Comparison of ENCODE assay signal across 21 mouse cellular contexts in genomic region chr7:110214882-110215281, GRCm38 (mm10). TPM values are rescaled to one million over a fixed set of nuclear protein-coding genes. Genes with fewer than 3 reads are reported as not detected.
DNase-seq lines count a peak whose midpoint lies in the region; ATAC-seq and TF ChIP-seq lines count a peak whose summit lies in the region.
"Had no signal": no experiment of that assay in that cellular context is flagged by ENCODE, and none has a peak within 500 bp of the region (broad histone marks: within the 10 kb centered on the region; RNA-seq: fewer than 3 reads in every experiment).

No protein-coding gene starts in this region.

- H3K27ac ChIP-seq in heart, postnatal 0 days (ENCODE audit: low read depth) = no peak overlapping the region
- H3K27ac ChIP-seq in lung, embryonic 14.5 days (ENCODE audit: low read depth) = no peak overlapping the region
- H3K27ac ChIP-seq: hindbrain, embryonic 12.5 days; layer of hippocampus, adult 2 months; liver, embryonic 12.5 days; macrophage; midbrain, embryonic 12.5 days had no signal

- WGBS in heart, postnatal 0 days = 39% methylated on average over 3 of the region's 3 CpGs
- WGBS in lung, embryonic 14.5 days = 57% methylated on average over 3 of the region's 3 CpGs
- WGBS in lung, adult 2 months = 10% methylated on average over 3 of the region's 3 CpGs

- no peak for TF ChIP-seq CTCF in heart, postnatal 0 days (IDR thresholded peaks at IDR 0.05; ENCODE audit: low read depth)
- no peak for TF ChIP-seq CTCF in lung, embryonic 14.5 days (IDR thresholded peaks at IDR 0.05; ENCODE audit: low read depth)
- TF ChIP-seq CTCF in lung, adult 2 months (IDR thresholded peaks at IDR 0.05; ENCODE audit: insufficient read depth, low read length) = no peak

- peak; percentile 30 for DNase-seq in heart, postnatal 0 days (ENCODE audit: low spot score)
- no peak for DNase-seq in heart, postnatal 36 days
- DNase-seq in lung, embryonic 14.5 days = peak; percentile 24
- DNase-seq in lung, adult 2 months = no peak
- peak; percentile 11 for DNase-seq in heart, postnatal 4 days
- DNase-seq in left cerebral cortex, postnatal 14 days (ENCODE audit: low spot score in 2 of 2) = no peak
- no peak for DNase-seq in ovary, adult 18-20 months (ENCODE audit: low spot score)
- DNase-seq: adrenal gland, adult 8-10 months; cerebellum, adult 11 months; cerebellum, postnatal 25 days; retina, postnatal 1 day; thymus, postnatal 25 days had no signal

- H3K4me1 ChIP-seq in heart, postnatal 0 days (ENCODE audit: control insufficient read depth, insufficient read depth) = no peaks in the 10 kb centered on the region
- H3K4me1 ChIP-seq in lung, embryonic 14.5 days (ENCODE audit: insufficient read depth) = no peaks in the 10 kb centered on the region
- peaks cover 2% of the 10 kb centered on the region; the same call in 1 of the 2 replicates for H3K4me1 ChIP-seq in lung, adult 2 months (ENCODE audit: control insufficient read depth, insufficient read depth, low read length)
- H3K4me1 ChIP-seq: hindbrain, embryonic 12.5 days; midbrain, embryonic 12.5 days had no signal

- no peak for TF ChIP-seq EP300 in heart, postnatal 0 days (IDR thresholded peaks at IDR 0.05; ENCODE audit: low read depth)

- no peak overlapping the region for H3K4me3 ChIP-seq in heart, postnatal 0 days (ENCODE audit: low read depth, low read length)
- no peak overlapping the region for H3K4me3 ChIP-seq in lung, embryonic 14.5 days (ENCODE audit: low read depth, low read length)
- H3K4me3 ChIP-seq in lung, adult 2 months (replicated peaks; ENCODE audit: extremely low read depth, low read depth, low read length) = no peak overlapping the region
- H3K4me3 ChIP-seq: erythroblast, embryonic 14.5 days; hindbrain, embryonic 12.5 days; layer of hippocampus, adult 2 months; liver, embryonic 12.5 days; midbrain, embryonic 12.5 days had no signal

- intact Hi-C loops in heart, postnatal 36 days (cut with DNase I) = no loop called here
- intact Hi-C loops in left cerebral cortex, postnatal 14 days (cut with DNase I) = no loop called here

- TF ChIP-seq POLR2A in lung, adult 2 months (IDR thresholded peaks at IDR 0.05; ENCODE audit: borderline replicate concordance, extremely low read depth, low read depth, low read length) = no peak

- no peaks in the 10 kb centered on the region for H3K27me3 ChIP-seq in heart, postnatal 0 days (ENCODE audit: control insufficient read depth, insufficient read depth, low read length)
- H3K27me3 ChIP-seq in lung, embryonic 14.5 days (ENCODE audit: insufficient read depth, low read length) = no peaks in the 10 kb centered on the region
- H3K27me3 ChIP-seq: hindbrain, embryonic 12.5 days; liver, embryonic 12.5 days; midbrain, embryonic 12.5 days had no signal

- H3K36me3 ChIP-seq in heart, postnatal 0 days (replicated peaks; ENCODE audit: control insufficient read depth, insufficient read depth, low read length) = no peaks in the 10 kb centered on the region
- H3K36me3 ChIP-seq in lung, embryonic 14.5 days (ENCODE audit: insufficient read depth) = no peaks in the 10 kb centered on the region
- H3K36me3 ChIP-seq: G1E; hindbrain, embryonic 12.5 days; liver, embryonic 12.5 days; midbrain, embryonic 12.5 days had no signal

- H3K4me2 ChIP-seq in heart, postnatal 0 days (ENCODE audit: low read depth, low read length) = no peak overlapping the region
- H3K4me2 ChIP-seq in lung, embryonic 14.5 days = no peak overlapping the region
- H3K4me2 ChIP-seq: hindbrain, embryonic 12.5 days; liver, embryonic 12.5 days; midbrain, embryonic 12.5 days had no signal

- H3K9me3 ChIP-seq in heart, postnatal 0 days (replicated peaks; ENCODE audit: control insufficient read depth, low read length) = 0 out of 2 replicates have a peak, but pooled peaks cover 3% of the 10 kb centered on the region
- H3K9me3 ChIP-seq in lung, embryonic 14.5 days (ENCODE audit: low read depth, low read length) = no peaks in the 10 kb centered on the region
- H3K9me3 ChIP-seq: hindbrain, embryonic 12.5 days; midbrain, embryonic 12.5 days had no signal

- no peak for ATAC-seq in heart, postnatal 0 days (ENCODE audit: insufficient read depth, low read depth)
- no peak for ATAC-seq in lung, embryonic 14.5 days (ENCODE audit: insufficient read depth)
- ATAC-seq: CD4-positive, CD25-positive, alpha-beta regulatory T cell, adult 4 months; forebrain, embryonic 14.5 days; liver, embryonic 12.5 days had no signal

- no peak overlapping the region for H3K9ac ChIP-seq in heart, postnatal 0 days (replicated peaks; ENCODE audit: low read depth, low read length)
- no peak overlapping the region for H3K9ac ChIP-seq in lung, embryonic 14.5 days
- H3K9ac ChIP-seq: hindbrain, embryonic 12.5 days; liver, embryonic 12.5 days; midbrain, embryonic 12.5 days had no signal

RNA-seq across cellular contexts. Expression of gene Swap70, which starts 6.6 kb away (rescaled TPM):
- total RNA-seq in heart, postnatal 0 days (2014; rRNA removed; ENCODE audit: low replicate concordance) = 16.5 and 16.9 TPM in 2 replicates
- polyA plus RNA-seq in heart, postnatal 0 days (2015; fragmentation: Nextera tagmentation; extraction: Ambion mirVana) = 11.8 and 12.9 TPM in 2 replicates
- 10 to 100 TPM; 12.9 to 15.3 TPM for total RNA-seq in heart, postnatal 36 days (2021)
- 33.0 and 35.4 TPM in 2 replicates for polyA plus RNA-seq in lung, embryonic 14.5 days (2014; fragmentation: Nextera tagmentation; extraction: Ambion mirVana)
- 38.2 and 39.7 TPM in 2 replicates for polyA plus RNA-seq in lung, adult 2 months (2012; rRNA removed)
- total RNA-seq in heart, postnatal 4 days (2021) = 10 to 100 TPM; 23.2 to 24.1 TPM
- 10 to 100 TPM; 12.5 to 14.3 TPM for total RNA-seq in left cerebral cortex, postnatal 14 days (2021)

Comparison
In these comparisons a context has a peak if more than half of its experiments do, and no peak if none do; other contexts are left out.
1. DNase-seq: peak in heart, postnatal 0 days (single experiment), lung, embryonic 14.5 days (single experiment) and heart, postnatal 4 days (single experiment); none in heart, postnatal 36 days (0 of 2), lung, adult 2 months (single experiment), left cerebral cortex, postnatal 14 days (0 of 2) and ovary, adult 18-20 months (single experiment).